Mouse (Mus musculus) C3H10T1/2 (cell line): Measurements from ENCODE around the gene Pla2g10. TPM values are rescaled to one million over a fixed set of nuclear protein-coding genes. Genes with fewer than 3 reads are reported as not detected.

Experiments
- polyA plus RNA-seq, 2 experiments: library from polyadenylated mRNA; unstranded; fragments of >200 nt; fragmentation: generic; extraction: Trizol; gene quantifications; one replicate each; pipeline ENCODE4 v1.2.1; 2012; ENCODE audit warnings: missing spikeins in 2 of 2

Pla2g10 gene
- not detected for polyA plus RNA-seq

GRCm38 (mm10) chr16:13730285-13731255 is at the start of gene Pla2g10:
Gene Pla2g10, minus strand, starts transcription at chr16:13730983.

DNA sequence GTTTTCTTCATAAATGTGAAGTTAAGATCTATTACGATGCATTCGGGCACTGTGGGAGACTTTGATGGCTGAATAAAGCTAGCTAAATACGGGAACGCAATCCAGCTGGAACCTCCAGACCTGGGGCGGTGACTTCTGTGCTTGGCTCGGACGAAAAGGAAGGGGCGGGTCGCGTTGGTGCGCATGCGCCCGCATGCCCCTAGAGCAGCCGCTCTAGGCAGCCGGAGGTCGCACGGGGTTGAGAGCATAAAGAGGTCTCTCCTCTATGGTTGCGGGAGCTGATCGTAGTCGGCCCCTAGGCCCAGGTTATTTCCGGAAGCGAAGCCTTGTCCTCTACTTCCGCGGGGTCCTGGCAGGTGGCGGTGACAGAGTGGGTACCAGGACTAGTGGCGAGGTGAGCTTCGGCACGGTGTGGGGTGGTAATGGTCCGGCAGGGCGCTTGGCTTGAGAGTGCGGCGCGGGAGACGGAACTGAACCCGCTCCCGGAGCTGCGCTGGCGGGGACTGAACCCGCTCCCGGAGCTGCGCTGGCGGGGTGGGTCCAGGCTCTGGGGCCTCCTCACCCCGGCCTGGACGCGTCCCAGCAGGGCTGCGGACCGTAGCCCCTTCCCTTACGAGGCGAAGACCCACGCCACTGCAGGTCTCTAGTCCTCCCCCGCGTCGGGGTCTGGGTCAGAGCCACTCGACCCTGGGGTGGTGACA is 58.9 kb downstream of the Pla2g10 start, which contains the start of the genes Bfar and 3110001I22Rik:
TSS of gene Bfar (plus strand) at position 174 of the 701 bp plus-strand sequence.
TSS of gene 3110001I22Rik (plus strand) at position 245 of the 701 bp plus-strand sequence.

GRCm38 (mm10) chr16:13667878-13668343 is 62.9 kb downstream of the Pla2g10 start, which contains the start of gene Parn:
Gene Parn, minus strand, starts transcription at chr16:13668170.

Other genes starting within 250 kb of the Pla2g10 start
- gene Parn, start 62.8 kb downstream of the Pla2g10 start, polyA plus RNA-seq = 10 to 100 TPM in 1 of 2 experiments, 1 to 10 TPM in 1; 4.5 to 26.0 TPM
- gene Bfar, start 59.1 kb downstream of the Pla2g10 start, polyA plus RNA-seq = 10 to 100 TPM in 1 of 2 experiments, 1 to 10 TPM in 1; 1.3 to 16.3 TPM
- 1 to 10 TPM in 1 of 2 experiments, under 1 TPM in 1; 0.08 to 1.6 TPM for gene 3110001I22Rik, start 59.1 kb downstream of the Pla2g10 start, polyA plus RNA-seq
- gene Rrn3, start 49.7 kb upstream of the Pla2g10 start, polyA plus RNA-seq = 10 to 100 TPM in 1 of 2 experiments, 1 to 10 TPM in 1; 6.2 to 17.6 TPM
- 10 to 100 TPM; 17.1 to 81.4 TPM for gene Ntan1, start 87.9 kb upstream of the Pla2g10 start, polyA plus RNA-seq
- 10 to 100 TPM in 1 of 2 experiments, 1 to 10 TPM in 1; 6.1 to 39.3 TPM for gene Pdxdc1, start 172.1 kb upstream of the Pla2g10 start, polyA plus RNA-seq
- 1 to 10 TPM in 1 of 2 experiments, under 1 TPM in 1; 0.20 to 1.3 TPM for gene Mpv17l, start 172.2 kb upstream of the Pla2g10 start, polyA plus RNA-seq